In the genomic region with DNA sequence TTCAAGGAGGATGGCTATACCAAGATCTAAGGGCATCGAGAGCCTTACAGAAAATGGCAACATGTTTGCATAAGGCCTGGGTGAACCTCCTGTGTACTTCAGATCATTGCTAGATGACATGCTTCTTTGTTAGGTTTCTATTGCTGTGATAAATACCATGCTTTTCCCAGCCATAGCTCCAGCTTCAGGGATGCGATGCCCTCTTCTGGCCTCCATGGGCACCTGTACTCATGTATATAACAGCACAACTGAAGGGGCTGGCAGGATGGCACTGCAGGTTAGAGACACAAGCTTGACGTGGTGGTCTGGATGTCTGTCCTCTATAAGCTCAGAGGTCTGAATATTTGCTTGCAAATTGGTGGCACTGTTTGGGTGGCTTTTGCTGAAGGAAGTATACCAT, we compare ENCODE assay signal across 9 mouse cellular contexts. TPM values are rescaled to one million over a fixed set of nuclear protein-coding genes. Genes with fewer than 3 reads are reported as not detected.
DNase-seq lines count a peak whose midpoint lies in the region; ATAC-seq and TF ChIP-seq lines count a peak whose summit lies in the region.
"Had no signal": no experiment of that assay in that cellular context is flagged by ENCODE, and none has a peak within 500 bp of the region (broad histone marks: within the 10 kb centered on the region; RNA-seq: fewer than 3 reads in every experiment).

No protein-coding gene starts in this region.

- DNase-seq in cerebellum, adult 2 months: peak; percentile 37 to 42
- no peak for DNase-seq in cerebellum, adult 11-12 months
- DNase-seq in right cerebral cortex, postnatal 14 days: peak; percentile 30
- DNase-seq in right cerebral cortex, adult 2 months (ENCODE audit: low spot score in 2 of 2): no peak
- peak; percentile 17 for DNase-seq in forebrain, embryonic 10.5 days (ENCODE audit: extremely low spot score, low spot score)
- DNase-seq in kidney, postnatal 4 days: peak; percentile 44 to 55
- DNase-seq in spleen, adult 18-20 months: no peak

- 34% methylated on average over 3 of the region's 3 CpGs for WGBS in cerebellum, adult 2 months
- WGBS in forebrain, embryonic 10.5 days: 60% methylated on average over 3 of the region's 3 CpGs

- H3K27ac ChIP-seq in cerebellum, adult 2 months (ENCODE audit: insufficient read depth, low read length): no peak overlapping the region
- no peak overlapping the region for H3K27ac ChIP-seq in forebrain, embryonic 10.5 days

- ATAC-seq in monocyte, adult 5-6 weeks (replicated peaks; ENCODE audit: insufficient number of reproducible peaks, low FRiP score, low TSS enrichment, poor library complexity, severe bottlenecking): no peak

- H3K4me1 ChIP-seq in cerebellum, adult 2 months (ENCODE audit: control insufficient read depth, insufficient read depth, low read length): no peaks in the 10 kb centered on the region
- H3K4me1 ChIP-seq in forebrain, embryonic 10.5 days: no peaks in the 10 kb centered on the region

- TF ChIP-seq POLR2A in cerebellum, adult 2 months (IDR thresholded peaks at IDR 0.05; ENCODE audit: borderline replicate concordance, insufficient read depth, low read length): no peak

- H3K9me3 ChIP-seq in forebrain, embryonic 10.5 days: no peaks in the 10 kb centered on the region

- TF ChIP-seq CTCF in cerebellum, adult 2 months (IDR thresholded peaks at IDR 0.05; ENCODE audit: borderline replicate concordance, insufficient read depth, low read depth, low read length): peak; percentile 75

- H3K36me3 ChIP-seq in forebrain, embryonic 10.5 days (replicated peaks): no peaks in the 10 kb centered on the region

- H3K27me3 ChIP-seq in cerebellum, adult 2 months (ENCODE audit: control insufficient read depth, insufficient read depth, low read length): no peaks in the 10 kb centered on the region
- H3K27me3 ChIP-seq in forebrain, embryonic 10.5 days (ENCODE audit: poor library complexity, severe bottlenecking): no peaks in the 10 kb centered on the region; the same call in 1 of the 2 replicates

- H3K4me3 ChIP-seq in cerebellum, adult 2 months (replicated peaks; ENCODE audit: insufficient read depth, low read depth, low read length): no peak overlapping the region
- H3K4me3 ChIP-seq in forebrain, embryonic 10.5 days: no peak overlapping the region

RNA-seq across cellular contexts. Expression of a gene that starts 14.0 kb away (rescaled TPM):
- 0.10 and 0.13 TPM in 2 replicates for polyA plus RNA-seq in cerebellum, adult 2 months (2012; rRNA removed)
- not detected in 2 replicates for polyA plus RNA-seq in forebrain, embryonic 10.5 days (2016; fragmentation: Nextera tagmentation; extraction: Ambion mirVana)
- total RNA-seq in monocyte, adult 5-6 weeks (2017): not detected in 3 replicates
- total RNA-seq: heart, postnatal 14 days had no signal

RNA-seq across cellular contexts. Expression of a gene that starts 19.5 kb away (rescaled TPM):
- polyA plus RNA-seq in cerebellum, adult 2 months (2012; rRNA removed): 6.8 and 6.9 TPM in 2 replicates
- polyA plus RNA-seq in forebrain, embryonic 10.5 days (2016; fragmentation: Nextera tagmentation; extraction: Ambion mirVana): 5.7 and 5.8 TPM in 2 replicates
- not detected in 3 replicates for total RNA-seq in monocyte, adult 5-6 weeks (2017)

RNA-seq across cellular contexts. Expression of a gene that starts 50.0 kb away (rescaled TPM):
- 119 and 131 TPM in 2 replicates for polyA plus RNA-seq in cerebellum, adult 2 months (2012; rRNA removed)
- 0.90 and 1.1 TPM in 2 replicates for polyA plus RNA-seq in forebrain, embryonic 10.5 days (2016; fragmentation: Nextera tagmentation; extraction: Ambion mirVana)
- not detected in 3 replicates for total RNA-seq in monocyte, adult 5-6 weeks (2017)

Comparison
In these comparisons a context has a peak if more than half of its experiments do, and no peak if none do; other contexts are left out.
1. DNase-seq: peak in cerebellum, adult 2 months (2 of 2), right cerebral cortex, postnatal 14 days (single experiment), forebrain, embryonic 10.5 days (single experiment) and kidney, postnatal 4 days (2 of 2); none in cerebellum, adult 11-12 months (single experiment), right cerebral cortex, adult 2 months (0 of 2) and spleen, adult 18-20 months (0 of 2).
2. RNA of a gene that starts 50.0 kb away (polyA plus RNA-seq): 119 to 131 TPM in cerebellum, adult 2 months; 0.90 to 1.1 TPM in forebrain, embryonic 10.5 days; every median in the first group is over 10 times any median in the second.